Mouse (Mus musculus) liver, adult 2 months (tissue): ENCODE data around the gene Vps13c.

Experiments used
- CTCF ChIP-seq: fragments of 200-500 bp; IDR thresholded peaks from 2 replicates; pipeline ENCODE4 v1.5.1; 2011; ENCODE audit warnings: low read depth, low read length, control low read depth
- POLR2A ChIP-seq: fragments of 200-500 bp; IDR thresholded peaks from 2 replicates; pipeline ENCODE4 v1.6.1; 2011; ENCODE audit warnings: low read length, control low read depth; ENCODE audit not compliant: insufficient read depth; ENCODE audit errors: extremely low read depth

DNA sequence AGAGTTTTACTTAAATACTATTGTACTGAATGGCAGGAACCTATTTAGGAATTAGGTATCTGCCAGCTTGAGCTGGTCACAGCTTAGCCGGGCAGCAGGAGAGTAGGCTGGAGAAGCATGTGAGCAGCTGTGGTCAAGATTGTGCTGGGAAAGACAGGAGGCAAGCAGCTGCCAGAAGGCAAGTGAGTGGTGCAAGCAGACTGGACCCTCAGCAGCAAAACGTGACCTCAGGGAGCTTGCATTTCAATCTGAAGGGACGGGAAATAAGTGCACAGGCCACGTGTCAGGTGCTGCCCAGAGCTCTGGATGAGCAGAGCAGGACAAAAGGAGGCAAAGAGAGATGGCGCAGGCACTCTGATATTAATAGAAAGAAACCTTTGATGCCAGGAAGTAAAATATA is 60.2 kb downstream of the Vps13c start:
- TF ChIP-seq CTCF (no peak), POLR2A (no peak)
